Mouse (Mus musculus): ENCODE results near the gene Prkar1b.

DNA sequence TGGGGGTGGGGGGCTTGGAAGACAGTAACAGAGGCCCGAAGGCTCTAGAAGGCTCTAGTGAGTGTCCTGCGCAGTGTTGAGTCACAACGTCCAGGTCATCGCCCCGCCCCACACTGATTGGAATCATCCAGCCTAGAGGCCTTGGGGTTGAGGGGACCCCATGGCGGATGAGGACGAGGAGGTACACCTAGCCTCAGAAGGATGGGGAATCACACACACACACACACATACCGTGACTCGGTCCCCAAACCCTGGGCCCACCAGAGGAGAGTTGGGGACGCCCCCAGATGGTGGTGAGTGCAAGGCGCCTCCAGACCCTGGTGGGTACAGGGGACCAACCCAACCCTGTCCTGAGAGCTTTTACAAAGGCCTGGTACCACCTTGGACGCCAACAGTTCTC, 20.7 kb downstream of the Prkar1b start:
- TF ChIP-seq TAL1 (IDR thresholded peaks at IDR 0.05; ENCODE audit: low read length), result no peak
- TF ChIP-seq GATA1 (IDR thresholded peaks at IDR 0.05; ENCODE audit: low read length), result no peak
